Mouse (Mus musculus) liver (tissue): Measurements from ENCODE around the gene Sos2.

Source experiments
- DNase-seq: peaks from one replicate; pipeline ENCODE4 v3.0.0-alpha.2; 2020; ENCODE audit warnings: mixed read lengths

The Sos2 gene

GRCm38 (mm10) chr12:69681566-69682061 is at the start of gene Sos2:
TSS of gene Sos2 (minus strand) at chr12:69681852.
- peak; percentile 80 for DNase-seq

DNA sequence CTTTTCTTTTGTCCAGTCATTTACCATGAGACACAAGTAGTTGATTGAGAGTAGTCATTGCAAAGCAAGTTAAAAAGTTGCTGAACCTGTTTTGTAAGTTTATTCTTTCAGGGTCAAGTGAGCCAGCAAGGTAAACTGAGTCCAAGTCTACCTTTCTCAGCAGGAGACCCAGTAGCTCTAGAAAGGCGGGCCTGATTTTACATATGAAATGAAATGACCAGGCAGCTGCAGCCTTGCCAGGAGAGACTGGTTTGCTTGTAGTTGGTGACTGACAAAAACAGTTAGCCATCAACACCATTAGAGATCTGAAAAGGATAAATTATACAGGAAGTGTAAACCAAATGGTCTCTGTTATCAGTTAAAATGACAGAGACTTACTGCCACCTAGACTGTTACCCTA is 48.7 kb upstream of the Sos2 start:
- DNase-seq: no peak

DNA sequence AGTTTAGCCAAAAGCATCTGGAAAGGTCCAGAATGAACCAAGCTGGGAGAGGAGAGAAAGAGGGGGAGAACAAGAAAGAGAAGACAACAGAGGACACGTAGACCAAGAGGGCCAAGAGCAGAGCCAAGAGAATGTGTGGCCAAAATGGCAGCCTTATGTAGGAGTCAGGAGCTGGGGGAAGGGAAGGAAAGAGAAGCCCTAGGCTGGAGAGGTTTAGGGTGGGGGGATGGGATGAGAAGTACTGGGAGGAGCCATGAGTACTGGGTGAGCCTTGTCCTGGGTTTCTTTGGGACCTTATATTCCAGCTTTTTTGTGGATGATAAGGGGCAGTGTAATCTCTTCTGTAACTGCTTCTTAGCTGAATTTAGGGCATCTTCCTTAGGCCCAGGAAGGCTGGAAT is 47.6 kb upstream of the Sos2 start:
- DNase-seq: no peak

GRCm38 (mm10) chr12:69724711-69725460 is 43.2 kb upstream of the Sos2 start, which contains the start of the genes L2hgdh and Atp5s:
TSS of gene L2hgdh (minus strand) at chr12:69724873.
TSS of gene Atp5s (plus strand) at chr12:69724950.
- DNase-seq: peak; percentile 99

GRCm38 (mm10) chr12:69724018-69724710 is 42.5 kb upstream of the Sos2 start:
- DNase-seq: no peak

GRCm38 (mm10) chr12:69723376-69723775 is 41.7 kb upstream of the Sos2 start:
- DNase-seq: no peak

- DNase-seq: no peak
Observed at GRCm38 (mm10) chr12:69722857-69723256, 41.2 kb upstream of the Sos2 start.

DNA sequence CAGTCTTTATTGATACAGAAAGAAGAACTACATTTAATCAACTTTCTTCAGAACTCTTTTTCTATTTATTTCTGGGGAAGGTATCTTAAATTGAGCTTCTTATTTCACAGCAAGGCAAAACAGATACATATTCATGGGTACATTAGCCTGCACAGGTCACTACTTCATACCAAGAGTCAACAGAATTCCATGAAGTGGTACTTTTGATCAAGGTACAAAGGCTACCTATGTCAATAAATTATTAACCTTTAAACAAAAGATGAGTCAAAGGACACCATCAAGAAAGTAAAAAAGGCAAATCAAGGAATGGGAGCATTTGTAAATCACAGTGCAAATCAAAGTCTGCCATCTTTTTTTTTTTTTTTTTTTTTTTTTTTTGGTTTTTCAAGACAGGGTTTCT is 32.0 kb upstream of the Sos2 start:
- DNase-seq: no peak

- peak; percentile 42 for DNase-seq
Observed at GRCm38 (mm10) chr12:69704799-69705458, 23.3 kb upstream of the Sos2 start.

DNA sequence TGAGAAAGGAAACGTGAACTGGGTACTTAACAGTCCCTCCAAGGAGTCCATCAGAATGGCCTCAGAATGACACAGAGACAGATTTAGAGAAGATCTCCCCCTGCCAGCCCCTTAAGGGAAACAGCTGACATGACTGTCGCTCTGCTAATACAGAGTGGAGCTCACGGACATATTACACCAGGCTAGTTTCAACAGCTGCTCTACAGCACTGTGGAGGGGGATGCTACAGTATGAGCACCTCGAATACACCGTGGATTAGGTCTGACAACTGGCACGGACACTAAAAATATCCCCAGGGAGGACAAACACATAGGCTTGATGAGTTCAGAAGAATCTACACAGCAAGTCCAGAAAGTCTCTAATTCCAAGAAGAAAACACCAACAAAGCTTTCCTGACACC is 16.7 kb upstream of the Sos2 start:
- DNase-seq: no peak

DNA sequence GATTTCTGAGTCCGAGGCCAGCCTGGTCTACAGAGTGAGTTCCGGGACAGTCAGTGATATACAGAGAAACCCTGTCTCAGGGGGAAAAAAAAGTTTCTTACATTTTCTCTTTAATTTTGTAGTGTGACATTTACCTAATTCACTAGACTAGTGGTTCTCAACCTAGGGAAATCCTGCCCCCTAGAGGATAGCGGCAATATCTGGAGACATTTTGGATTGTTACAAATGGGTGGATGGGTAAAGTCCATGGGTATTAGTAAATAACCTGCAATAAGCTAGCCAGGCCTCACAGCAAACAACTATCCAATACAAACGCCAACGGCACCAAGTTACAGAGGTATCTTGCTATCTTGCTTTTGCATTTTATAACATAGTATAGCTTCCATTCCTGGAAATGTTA is 15.1 kb upstream of the Sos2 start:
- peak; percentile 53 for DNase-seq

DNA sequence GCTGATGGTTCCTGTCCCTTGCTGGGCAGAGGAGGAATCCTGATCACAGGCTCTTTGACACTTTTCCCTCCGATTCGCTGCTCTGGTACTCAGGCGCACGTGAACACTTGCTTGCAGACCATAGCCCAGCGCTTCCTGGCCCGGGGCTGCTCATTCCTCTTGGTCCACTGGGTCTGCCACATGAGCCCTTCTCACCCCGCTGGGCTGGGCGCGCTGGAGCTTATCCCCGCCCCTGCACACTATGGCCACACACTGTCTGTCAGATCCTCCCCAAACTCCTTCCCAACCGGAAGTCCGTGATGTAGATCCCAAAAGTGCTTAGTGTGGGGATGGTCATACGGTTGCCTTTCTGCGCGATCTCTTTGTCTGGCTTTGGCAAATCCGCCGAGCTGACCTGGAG is 11.8 kb upstream of the Sos2 start:
- DNase-seq: no peak

DNA sequence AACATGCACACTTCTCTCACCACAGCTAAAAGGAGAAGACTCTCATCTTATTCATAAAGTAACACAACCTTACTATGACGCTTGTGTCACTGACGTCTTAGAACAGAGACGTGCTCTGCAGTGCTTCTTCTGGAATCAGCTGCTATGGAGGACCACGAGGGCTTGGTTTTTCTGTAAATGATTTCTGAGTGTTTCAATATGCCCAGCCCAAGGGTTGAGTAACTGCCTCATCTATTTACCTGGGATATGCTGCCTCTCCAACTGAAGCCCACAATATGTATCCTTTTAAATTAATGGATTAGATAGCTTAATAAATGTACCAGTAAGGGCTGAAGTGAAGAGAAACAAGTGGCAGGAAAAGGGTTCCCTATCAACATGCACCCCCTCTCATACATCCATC is 9.1 kb upstream of the Sos2 start:
- no peak for DNase-seq

DNA sequence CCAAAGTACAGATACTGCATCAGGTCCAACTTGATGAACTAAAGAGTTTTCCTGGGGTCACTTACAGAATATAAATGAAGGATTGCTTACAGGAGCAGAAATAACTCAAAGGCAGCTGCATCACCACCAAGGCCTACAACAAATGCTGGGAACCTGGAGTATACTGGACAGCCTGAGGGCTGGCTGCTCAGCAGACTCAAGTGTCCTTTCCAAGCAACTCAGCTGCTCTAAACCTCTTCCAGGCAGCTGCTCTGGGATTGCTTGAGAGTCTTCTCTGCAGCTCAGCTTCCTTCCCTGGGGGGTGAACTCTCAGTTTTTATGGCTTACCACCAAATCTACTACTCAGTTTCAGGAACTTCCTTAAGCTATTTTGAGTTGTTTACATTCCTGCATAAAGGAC is 7.4 kb upstream of the Sos2 start:
- DNase-seq: no peak

DNA sequence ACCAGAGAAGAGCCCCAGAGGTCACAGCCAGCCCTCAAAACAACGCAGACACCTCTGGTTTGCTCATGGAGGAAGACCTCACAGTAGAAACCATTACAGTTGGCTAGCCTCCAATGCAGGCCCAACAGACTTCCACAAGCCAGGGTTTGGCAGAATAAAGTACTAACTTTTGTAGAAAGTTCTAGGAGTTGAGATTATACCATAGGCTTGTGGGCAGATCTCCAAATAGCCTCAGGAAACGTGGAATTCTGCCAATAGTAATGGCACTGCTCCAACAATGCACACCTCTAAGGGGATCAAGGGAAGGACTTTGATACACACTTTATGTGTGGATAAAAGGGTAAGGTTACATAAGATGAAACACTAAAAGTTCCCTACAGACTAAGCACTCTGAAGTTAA is 6.7 kb upstream of the Sos2 start:
- DNase-seq: no peak

GRCm38 (mm10) chr12:69683537-69683936 is 1.9 kb upstream of the Sos2 start:
- DNase-seq: peak; percentile 73

DNA sequence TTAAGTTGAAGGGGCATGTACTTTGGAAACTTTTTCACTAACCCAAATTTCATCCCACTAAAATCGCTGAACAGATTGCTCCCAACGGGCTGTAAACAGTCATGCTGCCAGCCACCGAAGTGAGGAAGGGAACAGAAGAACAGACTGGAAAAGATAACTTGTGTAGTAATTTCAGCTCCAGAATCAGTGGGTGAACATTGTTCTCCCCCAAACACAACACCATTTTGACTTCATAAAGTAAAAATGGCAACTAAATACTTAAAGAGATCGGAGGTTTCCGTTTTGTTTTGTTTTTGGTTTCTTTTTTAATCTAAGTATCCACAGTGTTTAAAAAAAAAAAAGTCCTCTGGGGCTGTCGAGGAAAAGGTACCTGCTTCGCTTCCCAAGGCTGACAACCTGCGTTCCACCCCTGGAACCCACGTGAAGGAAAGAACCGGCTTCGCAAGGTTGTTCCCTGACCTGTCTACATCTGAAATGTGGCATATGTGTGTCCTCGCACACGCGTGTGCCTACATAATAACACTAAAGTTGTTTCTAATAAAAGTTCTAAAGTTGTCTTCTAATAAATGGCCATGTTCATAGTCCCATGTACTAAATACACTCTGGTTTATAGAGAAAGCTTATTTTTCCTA is 1.3 kb upstream of the Sos2 start:
- no peak for DNase-seq

DNA sequence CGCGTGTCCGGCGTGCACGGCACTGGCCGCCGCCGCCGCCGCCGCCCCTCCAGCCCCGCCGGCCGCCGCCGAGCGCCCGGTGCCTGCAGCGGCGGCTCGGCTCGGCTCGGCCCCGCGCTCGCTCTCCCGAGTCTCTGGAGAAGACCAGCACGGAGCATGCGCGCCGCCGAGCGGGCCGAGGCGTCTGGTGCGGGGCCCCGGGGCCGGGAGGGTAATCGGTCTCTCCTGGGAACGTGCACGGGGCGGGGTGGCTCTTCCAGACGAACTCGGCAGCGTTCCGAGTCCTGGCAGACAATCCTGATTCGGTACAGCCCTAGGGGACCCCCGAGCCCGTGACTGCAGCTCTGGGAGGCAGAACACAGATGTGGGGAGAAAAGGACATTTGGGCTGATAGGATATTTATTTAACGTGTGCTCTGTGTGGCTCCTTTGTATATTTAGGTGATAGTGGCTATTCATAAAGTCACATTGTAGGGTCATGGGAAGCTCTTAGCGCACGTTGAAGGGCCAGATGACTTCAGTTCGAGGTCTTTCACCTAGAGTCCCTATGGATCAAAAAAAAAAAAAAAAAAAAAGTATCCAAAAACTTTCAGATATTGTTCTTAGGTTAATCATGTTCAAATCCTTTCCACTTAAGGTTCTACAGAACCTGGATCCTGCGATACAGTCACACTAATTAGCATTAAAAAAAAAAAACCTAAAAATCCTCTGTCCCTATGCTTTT is 574 bp upstream of the Sos2 start:
- peak; percentile 94 for DNase-seq

DNA sequence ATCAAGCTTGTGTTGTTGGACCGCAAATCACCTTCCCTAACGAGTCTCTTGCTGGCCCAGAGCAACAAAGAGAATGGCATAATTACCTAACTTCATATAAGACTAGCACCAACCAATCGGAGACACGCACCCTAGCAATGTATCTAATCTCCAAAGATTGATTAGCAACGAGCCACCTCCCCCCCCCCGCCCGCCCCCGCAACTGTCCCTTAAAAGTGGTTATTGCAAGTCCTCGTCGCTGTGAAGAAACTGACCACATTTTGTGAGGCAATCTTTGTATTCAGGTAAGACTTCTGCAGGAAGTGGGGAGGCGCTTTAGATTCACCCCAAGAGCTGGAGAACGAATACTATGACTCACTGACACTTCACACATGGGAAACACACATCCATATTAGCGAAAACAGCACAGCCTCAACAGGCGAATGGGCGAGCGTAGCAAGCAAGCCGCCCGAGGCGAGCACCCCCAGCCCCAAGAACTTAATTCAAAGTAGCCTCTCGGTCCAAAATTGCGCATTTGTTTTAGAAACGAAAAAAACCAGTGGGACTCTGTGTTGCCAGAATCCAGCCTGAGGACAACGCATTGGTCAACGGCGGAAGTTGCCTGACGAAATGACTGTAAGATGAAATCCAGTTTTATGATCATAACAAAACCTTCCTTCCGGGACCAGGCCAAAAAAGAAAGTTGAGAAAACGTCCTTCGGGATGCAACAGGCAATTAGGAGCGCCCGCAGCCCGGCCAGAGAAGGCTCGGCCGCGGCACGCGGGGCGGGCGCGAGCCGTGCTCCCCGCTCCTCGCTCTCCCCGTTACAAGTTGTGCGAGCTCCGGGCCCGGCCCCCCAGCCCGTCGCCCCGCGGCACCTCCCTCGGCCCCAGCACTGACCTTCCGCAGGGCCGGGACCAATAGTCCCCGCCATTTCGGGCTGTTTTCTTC is 752 bp downstream of the Sos2 start:
- peak; percentile 62 for DNase-seq

DNA sequence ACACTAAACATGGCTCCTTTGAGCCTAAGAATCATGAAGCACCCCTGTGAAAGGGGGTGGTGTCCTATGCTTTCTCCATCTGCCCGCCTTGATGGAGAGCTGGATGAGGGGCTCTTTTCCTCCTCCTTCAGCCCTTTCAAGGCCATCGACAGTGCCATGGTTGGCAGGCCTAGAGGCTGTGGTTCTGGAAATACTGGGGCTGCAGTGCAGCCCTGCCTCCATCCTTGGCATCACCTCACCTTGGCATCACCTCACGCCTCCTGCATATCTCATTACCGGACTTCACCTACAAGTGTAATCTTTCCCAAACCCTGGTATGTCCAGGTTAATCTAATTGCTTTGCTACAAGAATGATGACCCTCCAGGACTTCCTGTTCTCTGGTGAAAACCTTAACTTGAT is 5.5 kb downstream of the Sos2 start:
- no peak for DNase-seq
